Mouse (Mus musculus) embryonic facial prominence, embryonic 13.5 days (tissue): Measurements from ENCODE around the gene Mrpl23. TPM values are rescaled to one million over a fixed set of nuclear protein-coding genes. Genes with fewer than 3 reads are reported as not detected.

Experiments used
- ATAC-seq: fragments of 200-750 bp; cut with Nextera tagmentation; 2 replicates; pipeline ENCODE4 v1.8.0; 2017; ENCODE audit warnings: low read depth; ENCODE audit not compliant: insufficient number of reproducible peaks, insufficient read depth, low FRiP score, low TSS enrichment
- H3K27ac ChIP-seq: fragments of 300-500 bp; sonication (generic); 2 replicates; pipeline ENCODE4 v1.5.1; 2015; ENCODE audit warnings: moderate library complexity, mild to moderate bottlenecking, inconsistent platforms
- H3K27me3 ChIP-seq: fragments of 300-500 bp; sonication (generic); 2 replicates; pipeline ENCODE4 v1.6.1; 2015; ENCODE audit warnings: mild to moderate bottlenecking, inconsistent platforms
- H3K36me3 ChIP-seq: fragments of 300-500 bp; sonication (generic); 2 replicates; pipeline ENCODE4 v1.6.1; 2015; ENCODE audit warnings: mild to moderate bottlenecking, inconsistent platforms
- H3K4me1 ChIP-seq: fragments of 300-500 bp; sonication (generic); 2 replicates; pipeline ENCODE4 v1.6.1; 2015; ENCODE audit warnings: inconsistent platforms
- H3K4me2 ChIP-seq: fragments of 300-500 bp; sonication (generic); 2 replicates; pipeline ENCODE4 v1.6.1; 2015; ENCODE audit warnings: moderate library complexity, mild to moderate bottlenecking, inconsistent platforms
- H3K4me3 ChIP-seq: fragments of 300-500 bp; sonication (generic); 2 replicates; pipeline ENCODE4 v1.5.1; 2015; ENCODE audit warnings: mild to moderate bottlenecking, inconsistent platforms
- H3K9ac ChIP-seq: fragments of 300-500 bp; sonication (generic); 2 replicates; pipeline ENCODE4 v1.6.1; 2015; ENCODE audit warnings: mild to moderate bottlenecking, inconsistent platforms
- H3K9me3 ChIP-seq: fragments of 300-500 bp; sonication (generic); 2 replicates; pipeline ENCODE4 v1.6.1; 2016; ENCODE audit warnings: inconsistent platforms
- WGBS: fragments of 180-500 bp; shearing (Covaris S2); methylation state at CpG from one replicate; pipeline ENCODE4 v1.1.7; 2015; ENCODE audit warnings: mixed read lengths; 5-methylcytosine and 5-hydroxymethylcytosine counted together
- polyA plus RNA-seq: library from polyadenylated mRNA; unstranded; fragments of >200 nt; fragmentation: Nextera tagmentation; extraction: Ambion mirVana; gene quantifications from 2 replicates; pipeline ENCODE4 v1.2.1, GENCODE M21; 2015

The Mrpl23 gene
- polyA plus RNA-seq, 1 experiment from 2014 or later = 36.0 TPM

GRCm38 (mm10) chr7:142520331-142520730 lies 12.2 kb upstream of the Mrpl23 start:
- H3K4me1 ChIP-seq = peaks cover 51% of the 10 kb centered on the region
- H3K9ac ChIP-seq = no peak overlapping the region
- no peaks in the 10 kb centered on the region for H3K27me3 ChIP-seq
- no peak overlapping the region for H3K27ac ChIP-seq
- no peak overlapping the region for H3K4me2 ChIP-seq
- no peaks in the 10 kb centered on the region for H3K36me3 ChIP-seq
- H3K9me3 ChIP-seq = no peaks in the 10 kb centered on the region
- no peak overlapping the region for H3K4me3 ChIP-seq
- no peak for ATAC-seq
- WGBS = 81% methylated on average over 4 of the region's 4 CpGs

- no peak overlapping the region for H3K4me2 ChIP-seq
- peaks cover 50% of the 10 kb centered on the region for H3K4me1 ChIP-seq
- no peaks in the 10 kb centered on the region for H3K9me3 ChIP-seq
- no peak overlapping the region for H3K4me3 ChIP-seq
- no peaks in the 10 kb centered on the region for H3K36me3 ChIP-seq
- ATAC-seq = no peak
- 29% methylated on average over 4 of the region's 4 CpGs for WGBS
- H3K27ac ChIP-seq = peak overlapping the region; percentile 84
- H3K27me3 ChIP-seq = no peaks in the 10 kb centered on the region
- 0 out of 2 replicates have a peak overlapping the region, but pooled peaks have one; percentile 21 for H3K9ac ChIP-seq
Observed at GRCm38 (mm10) chr7:142522352-142522751, 10.1 kb upstream of the Mrpl23 start.

GRCm38 (mm10) chr7:142523200-142523990 lies 9.1 kb upstream of the Mrpl23 start:
- H3K27me3 ChIP-seq = no peaks in the 10 kb centered on the region
- no peaks in the 10 kb centered on the region for H3K9me3 ChIP-seq
- WGBS = 27% methylated on average over 17 of the region's 17 CpGs
- no peaks in the 10 kb centered on the region for H3K36me3 ChIP-seq
- H3K4me2 ChIP-seq = no peak overlapping the region
- H3K4me3 ChIP-seq = no peak overlapping the region
- H3K27ac ChIP-seq = peak overlapping the region; percentile 84
- peak overlapping the region; percentile 58; the same call in 1 of the 2 replicates for H3K9ac ChIP-seq
- no peak for ATAC-seq
- H3K4me1 ChIP-seq = peaks cover 58% of the 10 kb centered on the region

GRCm38 (mm10) chr7:142525342-142526178 lies 6.9 kb upstream of the Mrpl23 start:
- H3K9ac ChIP-seq = peak overlapping the region; percentile 28; the same call in 1 of the 2 replicates
- H3K4me1 ChIP-seq = peaks cover 63% of the 10 kb centered on the region
- H3K27me3 ChIP-seq = no peaks in the 10 kb centered on the region
- no peak overlapping the region; the same call in 1 of the 2 replicates for H3K4me2 ChIP-seq
- no peak for ATAC-seq
- H3K9me3 ChIP-seq = no peaks in the 10 kb centered on the region
- H3K27ac ChIP-seq = peak overlapping the region; percentile 95
- no peaks in the 10 kb centered on the region for H3K36me3 ChIP-seq
- WGBS = 27% methylated on average over 13 of the region's 13 CpGs
- H3K4me3 ChIP-seq = no peak overlapping the region

- peak overlapping the region; percentile 51; the same call in 1 of the 2 replicates for H3K27ac ChIP-seq
- H3K27me3 ChIP-seq = no peaks in the 10 kb centered on the region
- no peak overlapping the region for H3K4me3 ChIP-seq
- no peak overlapping the region for H3K9ac ChIP-seq
- peaks cover 70% of the 10 kb centered on the region for H3K4me1 ChIP-seq
- H3K36me3 ChIP-seq = no peaks in the 10 kb centered on the region
- H3K4me2 ChIP-seq = no peak overlapping the region
- 67% methylated on average over 10 of the region's 10 CpGs for WGBS
- no peaks in the 10 kb centered on the region for H3K9me3 ChIP-seq
- ATAC-seq = no peak
Observed at GRCm38 (mm10) chr7:142529350-142529749, 3.1 kb upstream of the Mrpl23 start.

GRCm38 (mm10) chr7:142531973-142532521 lies 439 bp upstream of the Mrpl23 start:
- Histone ChIP-seq H3K9ac (peak overlapping the region; percentile 91), H3K4me1 (peaks cover 62% of the 10 kb centered on the region), H3K9me3 (no peaks in the 10 kb centered on the region), H3K27ac (peak overlapping the region; percentile 97), H3K36me3 (peaks cover 13% of the 10 kb centered on the region), H3K4me3 (no peak overlapping the region), H3K4me2 (peak overlapping the region; percentile 80; the same call in 1 of the 2 replicates), H3K27me3 (no peaks in the 10 kb centered on the region)
- WGBS = 86% methylated on average over 4 of the region's 4 CpGs
- no peak for ATAC-seq

- H3K4me1 ChIP-seq = peaks cover 61% of the 10 kb centered on the region
- H3K4me2 ChIP-seq = peak overlapping the region; percentile 80
- H3K36me3 ChIP-seq = peaks cover 13% of the 10 kb centered on the region
- peak overlapping the region; percentile 91 for H3K9ac ChIP-seq
- no peaks in the 10 kb centered on the region for H3K9me3 ChIP-seq
- peak overlapping the region; percentile 59 for H3K4me3 ChIP-seq
- H3K27ac ChIP-seq = peak overlapping the region; percentile 97
- H3K27me3 ChIP-seq = no peaks in the 10 kb centered on the region
- 1% methylated on average over 44 of the region's 44 CpGs for WGBS
- peak; percentile 68 for ATAC-seq
Observed at GRCm38 (mm10) chr7:142533059-142533855, 771 bp downstream of the Mrpl23 start.

GRCm38 (mm10) chr7:142535116-142535515 lies 2.6 kb downstream of the Mrpl23 start:
- Histone ChIP-seq H3K9me3 (no peaks in the 10 kb centered on the region), H3K36me3 (peaks cover 13% of the 10 kb centered on the region), H3K27ac (peak overlapping the region; percentile 97), H3K4me3 (no peak overlapping the region), H3K4me1 (peaks cover 70% of the 10 kb centered on the region), H3K27me3 (no peaks in the 10 kb centered on the region), H3K4me2 (no peak overlapping the region), H3K9ac (peak overlapping the region; percentile 44; the same call in 1 of the 2 replicates)
- ATAC-seq = no peak
- 67% methylated on average over 4 of the region's 4 CpGs for WGBS

GRCm38 (mm10) chr7:142535832-142536231 lies 3.3 kb downstream of the Mrpl23 start:
- H3K9ac ChIP-seq = no peak overlapping the region
- H3K36me3 ChIP-seq = peaks cover 16% of the 10 kb centered on the region
- H3K27ac ChIP-seq = peak overlapping the region; percentile 97
- H3K27me3 ChIP-seq = no peaks in the 10 kb centered on the region
- 94% methylated on average over 5 of the region's 5 CpGs for WGBS
- H3K9me3 ChIP-seq = no peaks in the 10 kb centered on the region
- ATAC-seq = no peak
- H3K4me3 ChIP-seq = no peak overlapping the region
- H3K4me2 ChIP-seq = no peak overlapping the region
- H3K4me1 ChIP-seq = peaks cover 74% of the 10 kb centered on the region

GRCm38 (mm10) chr7:142537181-142537580 lies 4.7 kb downstream of the Mrpl23 start:
- WGBS = 30% methylated on average over 5 of the region's 5 CpGs
- ATAC-seq = no peak
- H3K27ac ChIP-seq = peak overlapping the region; percentile 98

More at GRCm38 (mm10) chr7:142537181-142537580, 4.7 kb downstream of the Mrpl23 start:
- H3K27me3 ChIP-seq = no peaks in the 10 kb centered on the region
- no peak overlapping the region for H3K4me3 ChIP-seq
- H3K9me3 ChIP-seq = no peaks in the 10 kb centered on the region
- no peak overlapping the region for H3K4me2 ChIP-seq
- H3K36me3 ChIP-seq = peaks cover 23% of the 10 kb centered on the region
- H3K9ac ChIP-seq = 0 out of 2 replicates have a peak overlapping the region, but pooled peaks have one; percentile 23
- H3K4me1 ChIP-seq = peaks cover 74% of the 10 kb centered on the region
